Mouse (Mus musculus): ENCODE results near the gene Cldnd2. TPM values are rescaled to one million over a fixed set of nuclear protein-coding genes. Genes with fewer than 3 reads are reported as not detected.
"Not testable (repeated sequence)": the region's sequence is repeated elsewhere in the genome, so short reads cannot be mapped to it uniquely, and the experiment has no call there.

The Cldnd2 gene
- total RNA-seq (2015), result not detected in 2 replicates
- not detected in 2 replicates for total RNA-seq (2017)

GRCm38 (mm10) chr7:43440482-43440881 lies at the start of gene Cldnd2:
Gene Cldnd2, plus strand, starts transcription at chr7:43440782.
- no peak for ATAC-seq (ENCODE audit: poor library complexity, severe bottlenecking)

DNA sequence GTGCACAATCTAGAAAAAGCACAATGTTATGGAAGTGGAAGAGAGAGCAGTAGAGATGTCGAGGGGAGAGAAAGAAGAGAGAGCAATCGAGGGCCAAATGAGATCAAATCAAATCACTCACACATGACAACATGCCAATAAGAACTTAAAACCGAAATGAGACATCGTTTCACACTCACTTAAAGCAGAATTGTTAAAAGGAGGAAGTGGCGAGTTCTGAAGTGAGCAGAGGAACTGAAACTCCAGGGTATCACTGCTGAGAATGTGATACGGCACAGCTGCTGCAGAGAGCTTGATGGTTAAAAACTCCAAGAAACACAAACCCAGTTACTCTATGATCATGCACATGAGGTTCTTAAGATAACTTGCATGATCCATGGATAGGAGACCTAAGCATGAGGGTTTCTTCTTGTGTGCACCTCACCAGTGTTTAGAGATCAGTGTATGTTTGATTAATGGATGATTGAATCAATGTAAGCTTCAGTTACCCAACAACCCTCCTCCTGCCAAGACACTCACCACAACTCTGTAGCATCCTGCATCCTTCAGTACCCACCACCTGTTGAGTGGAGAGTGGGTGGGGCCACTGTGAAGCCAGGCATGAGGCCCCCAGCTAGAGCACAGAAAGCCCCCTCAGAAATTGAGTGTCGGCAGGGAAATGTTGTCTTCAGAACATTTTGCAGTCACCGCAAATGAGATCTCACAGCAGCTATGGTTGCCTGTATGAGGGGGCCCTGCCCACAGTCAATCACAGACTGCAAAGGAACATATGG lies 48.0 kb upstream of the Cldnd2 start:
- peak; percentile 91 for ATAC-seq (ENCODE audit: poor library complexity, severe bottlenecking)

- ATAC-seq (ENCODE audit: poor library complexity, severe bottlenecking), result no peak
Measured at GRCm38 (mm10) chr7:43399501-43399900, 41.1 kb upstream of the Cldnd2 start.

GRCm38 (mm10) chr7:43402718-43403117 lies 37.9 kb upstream of the Cldnd2 start:
- no peak for ATAC-seq (ENCODE audit: poor library complexity, severe bottlenecking)

- peak; percentile 51; the same call in 1 of the 2 replicates for ATAC-seq (ENCODE audit: poor library complexity, severe bottlenecking)
Measured at GRCm38 (mm10) chr7:43407573-43407972, 33.0 kb upstream of the Cldnd2 start.

DNA sequence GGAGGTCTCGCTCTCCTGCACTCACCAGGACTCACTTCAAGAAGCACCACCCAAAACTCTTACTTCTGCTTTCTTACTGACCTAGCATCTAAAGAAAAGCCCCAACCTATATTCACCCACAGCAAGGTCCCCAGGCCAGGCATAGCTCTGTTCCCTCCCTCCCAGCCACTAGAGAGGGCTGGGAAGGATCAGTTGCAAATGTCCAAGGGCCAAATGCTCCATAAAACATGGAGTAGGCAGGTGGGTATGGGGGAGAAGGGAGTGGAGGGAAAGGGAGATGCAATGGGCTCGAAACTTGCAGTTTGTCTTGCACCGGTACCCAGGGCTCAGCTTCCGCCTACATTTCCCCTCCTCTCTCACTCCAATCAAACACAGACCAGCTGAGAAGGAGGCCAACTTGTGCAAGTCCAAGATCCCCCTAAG lies 32.4 kb upstream of the Cldnd2 start, which contains the start of gene Siglecg:
Siglecg (plus strand) TSS at position 74 of the 423 bp plus-strand sequence.
- ATAC-seq (ENCODE audit: poor library complexity, severe bottlenecking), result peak; percentile 90

GRCm38 (mm10) chr7:43409084-43409483 lies 31.5 kb upstream of the Cldnd2 start:
- no peak for ATAC-seq (ENCODE audit: poor library complexity, severe bottlenecking)

GRCm38 (mm10) chr7:43411724-43412123 lies 28.9 kb upstream of the Cldnd2 start:
- not testable (repeated sequence) for ATAC-seq (ENCODE audit: poor library complexity, severe bottlenecking)

DNA sequence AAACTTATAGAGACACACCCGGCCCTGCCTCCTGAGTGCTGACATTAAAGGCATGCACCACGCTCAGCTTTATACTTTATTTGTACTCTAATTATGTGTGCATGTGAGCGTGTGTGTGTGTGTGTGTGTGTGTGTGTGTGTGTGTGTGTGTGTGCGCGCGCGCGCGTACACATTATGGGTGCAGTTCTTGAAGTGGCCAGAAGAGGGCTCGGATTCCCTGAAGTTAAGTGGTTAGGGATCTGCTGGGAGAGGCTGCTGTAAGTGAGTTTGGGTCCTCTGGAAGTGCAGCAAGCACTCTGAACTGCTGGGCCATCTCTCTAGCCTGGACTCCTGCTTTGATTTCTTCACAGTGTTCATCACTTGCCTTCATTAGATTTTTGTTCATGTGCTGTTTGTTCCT lies 23.3 kb upstream of the Cldnd2 start:
- ATAC-seq (ENCODE audit: poor library complexity, severe bottlenecking), result no peak

DNA sequence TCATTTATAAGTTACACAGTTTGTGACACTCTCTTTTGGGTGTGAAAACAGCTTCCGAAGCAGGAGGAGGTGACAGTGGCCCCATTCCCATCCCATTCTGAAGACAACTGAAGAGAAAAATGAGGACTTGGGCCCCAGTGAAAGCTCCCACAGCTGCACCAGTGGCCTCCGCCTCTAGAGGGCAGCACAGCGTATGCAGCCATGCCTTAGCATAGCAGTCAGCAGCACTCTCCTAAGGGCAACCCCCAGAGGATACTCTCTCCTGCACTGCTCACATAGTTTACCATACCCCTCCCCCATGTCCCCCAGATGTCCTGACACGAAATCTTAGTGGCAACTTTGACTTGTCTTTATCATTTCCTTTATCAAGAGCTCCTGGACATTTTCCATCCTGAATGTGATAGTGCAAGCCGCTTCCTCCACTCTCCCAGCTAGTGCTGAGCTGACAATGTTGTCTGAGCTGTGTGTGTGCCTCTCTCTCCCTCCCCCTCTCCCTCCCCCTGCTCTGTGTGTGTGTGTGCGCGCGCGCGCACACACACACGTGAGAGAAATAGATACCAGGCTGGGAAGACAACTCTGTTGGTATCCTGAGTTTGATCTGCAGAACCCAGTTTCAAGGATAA lies 17.5 kb upstream of the Cldnd2 start:
- ATAC-seq (ENCODE audit: poor library complexity, severe bottlenecking), result peak; percentile 99

DNA sequence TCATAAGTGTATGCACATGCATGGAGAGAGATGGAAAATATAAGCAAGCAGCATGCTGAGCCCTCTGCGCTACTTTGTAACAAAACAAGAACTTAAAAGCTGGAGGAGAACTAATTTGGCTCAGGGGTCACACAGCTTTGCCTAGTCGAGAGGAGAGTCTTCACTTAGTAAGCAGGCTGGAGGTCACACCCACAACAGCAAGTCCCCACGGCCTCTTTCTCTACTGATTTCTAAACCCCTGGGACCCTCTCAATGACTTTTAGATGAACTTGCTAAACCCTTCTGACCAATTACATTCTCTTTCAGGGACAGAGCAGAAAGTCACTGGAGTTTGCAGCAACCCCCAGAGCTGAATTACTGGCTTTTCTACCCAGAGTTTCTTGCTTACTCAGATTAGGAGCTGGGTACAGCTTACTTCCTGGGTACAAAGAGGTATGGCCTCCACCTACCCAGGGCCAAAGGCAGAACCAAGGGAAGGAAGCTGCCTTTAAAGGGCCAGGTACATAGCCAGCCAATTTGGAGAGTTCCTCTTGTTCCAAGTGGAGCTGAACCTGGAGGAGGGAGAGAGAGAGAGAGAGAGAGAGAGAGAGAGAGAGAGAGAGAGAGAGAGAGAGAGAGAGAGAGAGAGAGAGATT lies 16.5 kb upstream of the Cldnd2 start:
- no peak for ATAC-seq (ENCODE audit: poor library complexity, severe bottlenecking)

GRCm38 (mm10) chr7:43427406-43427805 lies 13.2 kb upstream of the Cldnd2 start, which contains the start of gene Lim2:
Gene Lim2, plus strand, starts transcription at chr7:43427670.
- ATAC-seq (ENCODE audit: poor library complexity, severe bottlenecking), result no peak

- ATAC-seq (ENCODE audit: poor library complexity, severe bottlenecking), result no peak
Measured at GRCm38 (mm10) chr7:43429500-43429899, 11.1 kb upstream of the Cldnd2 start.

DNA sequence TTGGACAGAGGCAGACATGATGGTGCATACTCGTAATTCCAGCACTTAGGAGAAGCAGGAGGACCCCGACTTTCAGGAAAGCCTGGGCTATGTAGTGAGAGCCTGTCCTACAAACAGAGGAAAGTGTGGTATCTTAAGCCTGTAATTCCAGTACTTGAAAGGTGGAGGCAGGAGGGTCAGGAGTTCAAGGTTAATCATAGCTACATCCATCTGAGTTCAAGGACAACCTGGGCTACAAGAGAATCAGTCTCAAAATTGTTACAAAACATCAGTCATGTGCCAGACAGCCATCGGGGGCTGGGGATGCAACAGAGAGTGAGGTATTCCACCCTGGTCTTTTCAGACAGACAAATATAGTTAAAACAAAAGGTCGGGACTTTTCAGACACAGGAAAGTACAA lies 7.7 kb upstream of the Cldnd2 start:
- no peak for ATAC-seq (ENCODE audit: poor library complexity, severe bottlenecking)

DNA sequence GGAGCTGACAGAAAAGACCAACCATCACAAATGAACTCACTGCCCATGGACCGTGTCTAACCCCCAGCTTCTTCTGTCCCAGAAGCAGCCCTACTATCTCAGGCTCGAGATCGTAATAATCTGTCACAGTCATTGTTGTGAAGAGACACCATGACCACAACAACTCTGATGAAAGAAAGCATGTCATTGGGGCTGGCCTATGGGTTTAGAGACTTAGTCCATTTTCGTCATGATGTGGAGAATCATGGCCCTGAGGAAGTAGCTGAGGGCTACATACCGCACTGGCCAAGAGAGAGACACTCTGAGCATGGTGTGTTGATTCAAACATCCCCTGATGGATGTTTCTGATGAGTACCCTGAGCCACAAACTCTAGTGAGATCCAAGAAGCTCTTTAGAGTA lies 5.9 kb upstream of the Cldnd2 start:
- ATAC-seq (ENCODE audit: poor library complexity, severe bottlenecking), result 0 out of 2 replicates have a peak, but pooled peaks have one; percentile 3

- peak; percentile 43 for ATAC-seq (ENCODE audit: poor library complexity, severe bottlenecking)
Measured at GRCm38 (mm10) chr7:43436341-43437255, 4.0 kb upstream of the Cldnd2 start, which contains the start of gene Nkg7. Gene Nkg7, plus strand, starts transcription at chr7:43437073.

DNA sequence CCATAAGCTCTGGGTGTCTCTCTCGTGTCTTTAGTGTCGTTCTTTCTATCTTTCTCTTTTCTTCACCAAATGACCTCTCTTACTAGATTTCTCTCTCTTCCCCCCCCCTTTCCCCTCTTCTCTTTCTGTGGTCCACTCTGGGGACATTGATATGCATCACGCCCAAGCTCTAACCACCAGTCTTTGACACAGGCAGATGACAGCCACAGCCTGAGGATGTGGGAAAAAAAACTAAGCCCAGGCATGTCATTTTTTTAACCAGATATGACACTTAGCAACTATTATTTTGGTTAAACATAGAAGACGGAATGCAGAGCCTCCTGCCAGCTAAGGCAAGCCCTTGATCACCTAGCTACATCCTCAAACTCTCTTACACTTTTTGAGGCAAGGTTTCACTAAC lies 2.0 kb upstream of the Cldnd2 start:
- peak; percentile 21 for ATAC-seq (ENCODE audit: poor library complexity, severe bottlenecking)

DNA sequence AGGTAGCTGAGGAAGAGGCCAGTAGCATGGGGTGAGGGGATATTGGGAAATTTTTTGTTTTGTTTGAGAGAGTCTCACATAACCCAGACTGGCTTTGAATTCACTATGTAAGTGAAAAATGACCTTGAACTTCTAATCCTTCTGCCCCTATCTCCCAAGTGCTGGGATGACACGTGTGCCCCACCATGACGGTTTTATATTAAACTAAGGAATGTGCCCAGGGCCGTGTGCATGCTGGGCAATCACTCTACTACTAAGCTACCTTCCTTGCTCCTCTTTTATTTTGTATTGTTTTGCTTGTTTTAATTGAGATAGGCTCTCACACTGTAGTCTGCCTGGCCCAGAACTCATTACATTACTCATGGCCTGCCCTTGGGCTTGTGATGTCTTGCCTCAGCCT lies 489 bp downstream of the Cldnd2 start:
- no peak for ATAC-seq (ENCODE audit: poor library complexity, severe bottlenecking)

DNA sequence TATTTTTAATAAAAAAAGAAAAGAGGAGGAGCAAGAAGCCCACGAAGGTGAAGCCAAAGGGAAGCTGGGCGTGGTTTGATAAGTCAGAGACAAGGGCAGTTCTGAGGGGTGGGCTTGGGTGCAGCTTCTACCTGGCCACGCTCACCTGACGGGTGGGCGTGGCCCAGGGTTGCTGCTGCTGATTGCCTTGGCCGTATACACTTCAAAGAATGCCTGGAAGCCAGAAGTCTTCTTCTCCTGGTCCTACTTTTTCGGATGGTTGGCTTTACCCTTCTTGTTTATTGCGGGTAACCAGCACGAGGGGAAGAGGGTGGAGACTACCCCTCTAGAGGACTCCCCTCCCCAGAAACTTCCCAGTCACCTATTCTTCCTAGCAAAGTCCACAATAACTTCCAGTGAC lies 2.1 kb downstream of the Cldnd2 start:
- no peak for ATAC-seq (ENCODE audit: poor library complexity, severe bottlenecking)

GRCm38 (mm10) chr7:43443126-43443916 lies 2.7 kb downstream of the Cldnd2 start:
- peak; percentile 77 for ATAC-seq (ENCODE audit: poor library complexity, severe bottlenecking)
